Mouse (Mus musculus): Measurements from ENCODE around the gene Copz2.
A peak's percentile ranks its signal among the peaks of the same experiment; 100 is the strongest.

Copz2 gene

GRCm38 (mm10) chr11:96902639-96903635 is 53.3 kb downstream of the Copz2 start:
- DNase-seq (ENCODE audit: low spot score in 2 of 2) = peak in 1 of 2 experiments; percentile 47

GRCm38 (mm10) chr11:96906431-96907161 is 56.9 kb downstream of the Copz2 start:
- peak in 1 of 2 experiments; percentile 41 for DNase-seq (ENCODE audit: low spot score in 2 of 2)

- DNase-seq (ENCODE audit: low spot score in 2 of 2) = no peak
Measured at GRCm38 (mm10) chr11:96908594-96908993, 58.9 kb downstream of the Copz2 start.

- DNase-seq (ENCODE audit: low spot score in 2 of 2) = peak; percentile 68 to 85
Measured at GRCm38 (mm10) chr11:96910003-96910402, 60.3 kb downstream of the Copz2 start.
